19 mouse cellular contexts compared by ENCODE assay signal in genomic region chr14:124328391-124328790, GRCm38 (mm10).
A peak's percentile ranks its signal among the peaks of the same experiment; 100 is the strongest.
DNase-seq lines count a peak whose midpoint lies in the region; ATAC-seq and TF ChIP-seq lines count a peak whose summit lies in the region.
"Had no signal": no experiment of that assay in that cellular context is flagged by ENCODE, and none has a peak within 500 bp of the region (broad histone marks: within the 10 kb centered on the region; RNA-seq: fewer than 3 reads in every experiment).

No protein-coding gene starts in this region.

- ATAC-seq in cerebellum, adult (ENCODE audit: insufficient number of reproducible peaks, low FRiP score, low TSS enrichment) = no peak
- no peak for ATAC-seq in liver, embryonic 12.5 days
- ATAC-seq: CD4-positive, CD25-positive, alpha-beta regulatory T cell, adult 4 months; forebrain, embryonic 15.5 days; intestine, embryonic 15.5 days had no signal

- no peaks in the 10 kb centered on the region for H3K9me3 ChIP-seq in liver, embryonic 12.5 days (replicated peaks)
- H3K9me3 ChIP-seq: embryonic facial prominence, embryonic 12.5 days; forebrain, embryonic 15.5 days; heart, embryonic 15.5 days; hindbrain, embryonic 10.5 days; intestine, embryonic 15.5 days had no signal

- DNase-seq in adrenal gland, adult 2 months = peak; percentile 8
- DNase-seq in adrenal gland, postnatal 4 days (ENCODE audit: low spot score in 2 of 2) = no peak
- peak; percentile 45 for DNase-seq in cerebellum, adult 9-11 months
- DNase-seq in liver, adult 2 months (ENCODE audit: extremely low read depth, low read depth, low spot score) = peak; percentile 71
- DNase-seq in natural killer cell, adult 2 months (ENCODE audit: low spot score in 2 of 2) = no peak
- DNase-seq: B cell, adult 2 months; gastrocnemius, postnatal 10 days; heart, postnatal 14 days; kidney, adult 18-20 months had no signal

- H3K27me3 ChIP-seq in liver, adult 2 months (ENCODE audit: control insufficient read depth, insufficient read depth, low read length) = no peaks in the 10 kb centered on the region
- no peaks in the 10 kb centered on the region for H3K27me3 ChIP-seq in liver, embryonic 12.5 days (replicated peaks)
- H3K27me3 ChIP-seq: embryonic facial prominence, embryonic 12.5 days; forebrain, embryonic 15.5 days; heart, embryonic 15.5 days; intestine, embryonic 15.5 days had no signal

- H3K4me2 ChIP-seq in liver, embryonic 12.5 days = no peak overlapping the region
- H3K4me2 ChIP-seq: embryonic facial prominence, embryonic 12.5 days; forebrain, embryonic 15.5 days; heart, embryonic 15.5 days; hindbrain, embryonic 14.5 days; intestine, embryonic 15.5 days had no signal

- no peak overlapping the region for H3K27ac ChIP-seq in liver, adult 2 months (replicated peaks; ENCODE audit: insufficient read depth, low read depth, low read length)
- no peak overlapping the region for H3K27ac ChIP-seq in liver, embryonic 12.5 days
- H3K27ac ChIP-seq: embryonic facial prominence, embryonic 12.5 days; forebrain, embryonic 15.5 days; heart, embryonic 15.5 days; hindbrain, embryonic 10.5 days; hindbrain, embryonic 14.5 days; intestine, embryonic 15.5 days had no signal

- no peaks in the 10 kb centered on the region for H3K36me3 ChIP-seq in liver, adult 2 months (ENCODE audit: control insufficient read depth, insufficient read depth, low read length)
- H3K36me3 ChIP-seq in liver, embryonic 12.5 days = no peaks in the 10 kb centered on the region
- H3K36me3 ChIP-seq: embryonic facial prominence, embryonic 12.5 days; forebrain, embryonic 15.5 days; G1E; heart, embryonic 15.5 days; hindbrain, embryonic 10.5 days; intestine, embryonic 15.5 days had no signal

- no peak overlapping the region for H3K4me3 ChIP-seq in liver, adult 2 months (ENCODE audit: insufficient read depth, low read depth, low read length)
- H3K4me3 ChIP-seq in liver, embryonic 12.5 days = no peak overlapping the region
- H3K4me3 ChIP-seq: embryonic facial prominence, embryonic 12.5 days; forebrain, embryonic 15.5 days; heart, embryonic 15.5 days; hindbrain, embryonic 10.5 days; intestine, embryonic 15.5 days had no signal

- no peaks in the 10 kb centered on the region for H3K79me2 ChIP-seq in liver, adult 2 months (ENCODE audit: control insufficient read depth, insufficient read depth, low read length)

- H3K9ac ChIP-seq in liver, adult 2 months (ENCODE audit: low read depth, low read length) = no peak overlapping the region
- H3K9ac ChIP-seq in liver, embryonic 12.5 days = no peak overlapping the region
- H3K9ac ChIP-seq: embryonic facial prominence, embryonic 12.5 days; forebrain, embryonic 15.5 days; heart, embryonic 15.5 days; hindbrain, embryonic 14.5 days; intestine, embryonic 15.5 days had no signal

- TF ChIP-seq POLR2A in liver, adult 2 months (IDR thresholded peaks at IDR 0.05; ENCODE audit: extremely low read depth, insufficient read depth, low read length) = no peak

- TF ChIP-seq CTCF in liver, adult 2 months (IDR thresholded peaks at IDR 0.05; ENCODE audit: low read depth, low read length) = no peak

- no peaks in the 10 kb centered on the region for H3K4me1 ChIP-seq in liver, adult 2 months (ENCODE audit: control insufficient read depth, insufficient read depth, low read length)
- H3K4me1 ChIP-seq in liver, embryonic 12.5 days = no peaks in the 10 kb centered on the region
- H3K4me1 ChIP-seq: embryonic facial prominence, embryonic 12.5 days; forebrain, embryonic 15.5 days; heart, embryonic 15.5 days; hindbrain, embryonic 10.5 days; intestine, embryonic 15.5 days had no signal

Comparison
In these comparisons a context has a peak if more than half of its experiments do, and no peak if none do; other contexts are left out.
1. DNase-seq: peak in adrenal gland, adult 2 months (single experiment), cerebellum, adult 9-11 months (single experiment) and liver, adult 2 months (single experiment); none in adrenal gland, postnatal 4 days (0 of 2) and natural killer cell, adult 2 months (0 of 2).